Mouse (Mus musculus) adrenal gland, postnatal 36 days (tissue): ENCODE results near the gene BC035044. TPM values are rescaled to one million over a fixed set of nuclear protein-coding genes. Genes with fewer than 3 reads are reported as not detected.
"Not testable (repeated sequence)": the region's sequence is repeated elsewhere in the genome, so short reads cannot be mapped to it uniquely, and the experiment has no call there.

Experiments
- DNase-seq, 2 experiments: peaks; one replicate each; pipeline ENCODE4 v3.0.0; 2021; ENCODE audit warnings: mixed read lengths in 1 of 2
- long read RNA-seq, 2 experiments: library from polyadenylated mRNA; stranded (forward); transcript quantifications; one replicate each; pipeline ENCODE4 v2.0.0; 2021; ENCODE audit warnings: borderline sequencing depth in 2 of 2
- total RNA-seq, 2 experiments: library from RNA; stranded (reverse); gene quantifications; 2 replicates each; pipeline ENCODE4 v1.2.3; 2021

The BC035044 gene
- under 1 TPM in 1 of 2 experiments, not detected in 1; 0.30 TPM for total RNA-seq
- long read RNA-seq, experiment 1, partial matches to known transcripts, result 1 of 2 reads
- long read RNA-seq, experiment 1, other reads (novel, unspliced or antisense), result 1 of 2 reads
- long read RNA-seq, experiment 2, result 0 reads

GRCm38 (mm10) chr6:128890948-128891355, at the start of gene BC035044:
Gene BC035044, minus strand, starts transcription at chr6:128891126.
- DNase-seq, result no peak

DNA sequence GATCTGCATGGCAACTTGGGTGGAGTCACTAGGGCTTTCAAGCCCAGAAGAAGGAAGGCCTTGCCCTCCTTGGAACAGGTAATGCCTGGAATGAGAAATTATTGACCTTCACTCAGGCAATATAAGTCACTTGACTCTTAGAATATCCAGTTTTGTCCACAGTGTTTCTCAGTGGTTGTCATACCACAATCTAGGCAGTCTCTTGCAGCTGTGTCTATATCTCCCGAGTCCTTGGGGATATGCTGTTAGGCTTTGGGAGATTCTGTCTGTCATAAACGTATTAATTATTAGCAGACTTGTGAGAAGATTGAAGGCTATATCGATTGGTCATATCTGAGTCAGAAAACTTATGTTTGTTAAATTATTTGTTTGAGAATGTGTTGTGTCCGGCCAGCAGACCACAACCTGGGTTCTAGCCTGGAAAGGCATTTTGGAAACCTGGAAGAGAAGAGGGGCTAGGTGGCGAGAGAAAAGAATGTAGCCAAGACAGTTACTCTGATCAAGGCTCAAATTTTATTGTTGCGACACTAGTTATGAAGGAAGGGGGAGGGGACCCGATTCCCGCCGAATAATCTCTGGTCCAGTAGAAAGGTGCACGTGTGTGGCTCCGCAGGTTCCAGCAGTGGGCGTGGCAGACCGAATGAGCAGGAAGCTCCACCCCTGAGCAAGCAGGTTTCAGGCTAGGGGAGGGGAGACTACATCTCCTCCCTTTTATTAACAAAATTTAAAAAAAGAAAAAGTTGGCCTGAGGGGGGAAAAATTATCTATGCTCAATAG, 45.2 kb upstream of the BC035044 start:
- not testable (repeated sequence) for DNase-seq

GRCm38 (mm10) chr6:128934081-128934480, 43.2 kb upstream of the BC035044 start, which contains the start of gene Clec2g:
Gene Clec2g, plus strand, starts transcription at chr6:128934381.
- DNase-seq, result not testable (repeated sequence)

GRCm38 (mm10) chr6:128933050-128933449, 42.1 kb upstream of the BC035044 start:
- DNase-seq, result no peak

GRCm38 (mm10) chr6:128917322-128917721, 26.4 kb upstream of the BC035044 start:
- DNase-seq, result no peak

DNA sequence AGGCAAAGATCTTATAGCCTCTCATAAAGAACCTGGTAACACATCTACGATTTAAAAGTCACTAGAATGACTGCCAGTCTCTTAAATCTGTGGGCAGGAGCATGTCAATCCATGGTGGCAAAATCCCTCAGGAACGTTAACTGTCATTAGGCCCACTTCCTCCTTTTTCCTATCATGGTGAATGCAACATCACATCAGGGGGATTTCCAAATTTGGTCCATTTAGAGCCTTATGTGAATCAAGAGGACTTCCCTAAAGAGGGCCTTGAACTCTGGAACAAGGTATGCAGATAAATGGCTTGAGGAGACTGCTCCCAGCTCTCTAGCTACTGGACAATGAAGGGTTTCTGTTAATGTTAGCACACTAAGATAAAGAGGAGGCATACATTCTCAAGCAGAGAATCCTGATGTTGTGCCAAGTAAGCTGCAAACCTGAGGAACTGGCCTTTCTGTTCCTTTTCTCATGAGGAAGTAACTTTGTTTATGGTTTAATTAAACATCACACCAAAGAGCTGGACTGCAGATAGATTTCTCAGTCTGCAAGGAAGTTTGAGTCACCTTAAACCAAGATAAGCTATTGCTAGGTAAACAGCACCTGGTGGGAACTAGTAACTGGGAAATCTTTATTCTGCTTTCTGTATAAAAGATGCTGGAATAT, 22.8 kb upstream of the BC035044 start:
- DNase-seq, result no peak

DNA sequence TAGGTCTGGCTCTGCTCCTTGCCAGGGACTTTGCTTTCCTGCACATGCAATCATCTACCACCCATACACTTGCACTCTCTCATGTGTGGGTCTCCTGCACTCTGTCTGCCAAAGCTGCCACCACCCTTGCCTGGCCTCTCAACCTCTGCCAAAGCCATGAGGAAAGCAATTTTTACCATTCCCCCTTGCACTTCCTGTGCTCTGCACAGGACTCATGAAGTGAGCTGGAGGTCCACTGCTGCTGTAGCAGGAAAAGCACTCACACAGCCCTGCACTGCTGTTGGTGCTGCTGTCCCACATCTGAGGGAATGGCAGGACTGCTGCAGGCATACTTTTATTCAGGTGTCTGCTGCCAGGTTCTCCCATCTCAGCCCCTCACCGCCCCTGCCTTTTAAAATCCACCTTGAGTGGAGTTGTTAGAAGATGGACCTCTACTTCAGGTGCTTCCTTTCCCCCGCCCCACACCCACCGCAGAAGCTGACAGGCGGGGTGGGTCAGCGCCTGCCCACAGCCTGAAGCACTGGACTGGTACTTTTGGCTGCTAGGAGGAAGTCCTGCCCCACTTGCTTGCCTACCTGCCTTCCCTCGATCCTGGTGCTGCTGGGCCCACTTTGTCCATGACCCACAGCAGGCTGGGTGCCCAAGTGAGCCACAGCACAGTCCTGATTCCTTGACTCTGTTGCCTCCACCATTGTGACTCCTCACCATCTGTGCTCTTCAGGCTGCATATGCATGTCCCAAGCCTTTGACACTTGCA, 10.0 kb upstream of the BC035044 start:
- DNase-seq, result not testable (repeated sequence)

- no peak for DNase-seq
These were observed 9.1 kb upstream of the BC035044 start for GRCm38 (mm10) chr6:128900044-128900443.

GRCm38 (mm10) chr6:128895404-128896001, 4.6 kb upstream of the BC035044 start:
- no peak for DNase-seq

- DNase-seq, result no peak
These were observed 2.1 kb downstream of the BC035044 start for GRCm38 (mm10) chr6:128888834-128889233.

- DNase-seq, result not testable (repeated sequence)
These were observed 3.7 kb downstream of the BC035044 start, which contains the start of gene Clec2i for GRCm38 (mm10) chr6:128887091-128887790. Gene Clec2i, plus strand, starts transcription at chr6:128887588.

DNA sequence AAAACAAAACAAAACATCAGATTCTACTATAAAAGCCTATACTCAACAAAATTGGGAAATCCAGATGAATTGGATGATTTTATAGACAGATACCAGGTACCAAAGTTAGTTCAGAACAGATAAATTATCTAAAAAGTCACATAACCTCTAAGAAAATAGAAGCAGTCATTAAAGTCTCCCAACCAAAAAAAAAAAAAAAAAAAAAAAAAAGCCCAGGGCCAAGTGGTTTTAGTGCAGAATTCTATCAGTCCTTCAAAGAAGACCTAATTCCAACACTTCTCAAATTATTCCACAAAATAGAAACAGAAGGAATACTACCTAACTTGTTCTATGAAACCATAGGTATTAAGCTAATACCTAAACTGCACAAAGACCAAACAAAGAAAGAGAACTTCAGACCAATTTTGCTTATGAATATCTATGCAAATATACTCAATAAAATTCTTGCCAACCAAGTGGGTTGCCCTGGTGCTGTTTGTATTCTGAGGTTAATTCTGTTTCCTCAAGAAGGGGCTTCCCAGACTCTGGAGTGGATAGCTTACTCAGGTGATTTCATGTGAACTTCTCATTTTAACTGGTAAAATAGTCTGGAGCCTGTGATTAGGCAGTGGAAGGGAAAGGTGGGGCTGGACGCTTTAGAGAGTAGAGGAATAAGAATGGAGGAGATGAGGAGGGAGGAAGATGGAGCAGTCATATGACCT, 18.9 kb downstream of the BC035044 start:
- DNase-seq, result no peak

DNA sequence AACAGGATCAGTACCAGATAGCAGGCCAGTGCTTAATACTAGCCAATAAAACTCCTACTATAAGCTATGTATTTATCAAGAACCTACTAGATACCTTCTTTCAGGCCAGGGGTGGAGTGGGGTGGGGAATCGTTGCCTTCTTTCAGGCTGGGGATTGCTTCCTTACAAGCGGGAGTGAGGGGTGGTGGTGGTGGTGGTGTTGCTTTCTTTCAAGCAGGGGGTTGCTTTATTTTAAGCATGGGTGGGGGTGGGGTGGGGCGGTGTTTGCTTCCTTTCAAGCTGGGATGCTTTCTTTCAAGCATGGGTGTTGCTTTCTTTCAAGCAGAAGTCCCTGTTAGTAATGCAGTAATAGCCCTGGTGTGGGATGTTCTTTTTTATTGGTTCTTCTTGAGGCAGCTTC, 22.1 kb downstream of the BC035044 start:
- DNase-seq, result no peak

DNA sequence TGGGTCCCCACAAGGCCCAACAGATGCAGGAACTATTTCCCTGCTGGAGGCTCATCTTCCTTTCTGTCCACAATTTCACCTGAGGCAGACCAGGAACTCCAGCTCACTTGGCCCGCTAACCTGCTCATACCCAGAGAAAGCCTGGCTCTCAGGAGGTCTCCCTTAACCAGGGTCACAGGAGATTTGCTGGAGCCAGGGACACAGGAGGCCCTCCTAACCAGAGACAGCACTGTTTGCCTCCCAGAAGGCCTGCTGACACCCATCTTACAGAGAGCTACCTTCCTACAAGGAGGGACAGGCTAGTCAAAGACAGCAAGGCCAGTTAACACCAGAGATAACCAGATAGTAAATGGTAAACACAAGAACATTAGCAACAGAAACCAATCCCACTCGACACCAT, 33.0 kb downstream of the BC035044 start:
- DNase-seq, result no peak

DNA sequence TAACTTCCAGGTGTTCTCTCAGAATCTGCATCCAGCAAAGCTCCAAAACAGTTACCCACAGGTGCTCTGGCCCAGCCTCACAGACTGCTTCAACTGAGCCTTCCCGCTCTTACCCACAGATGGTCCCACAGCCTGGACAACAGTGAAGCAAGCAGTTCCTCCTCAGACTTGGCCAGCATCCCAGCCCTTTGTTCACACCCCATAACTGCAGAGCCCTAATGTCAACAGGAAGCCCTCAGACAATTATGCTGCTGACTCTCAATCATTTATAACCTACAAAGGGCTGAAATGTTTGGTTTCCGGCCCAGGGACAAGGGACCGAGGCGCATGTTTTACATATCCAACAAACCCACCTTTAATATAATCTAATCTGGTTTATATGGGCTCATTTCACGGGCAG, 34.7 kb downstream of the BC035044 start:
- DNase-seq, result peak; percentile 70 to 82

GRCm38 (mm10) chr6:128855477-128855876, 35.4 kb downstream of the BC035044 start:
- DNase-seq, result no peak

DNA sequence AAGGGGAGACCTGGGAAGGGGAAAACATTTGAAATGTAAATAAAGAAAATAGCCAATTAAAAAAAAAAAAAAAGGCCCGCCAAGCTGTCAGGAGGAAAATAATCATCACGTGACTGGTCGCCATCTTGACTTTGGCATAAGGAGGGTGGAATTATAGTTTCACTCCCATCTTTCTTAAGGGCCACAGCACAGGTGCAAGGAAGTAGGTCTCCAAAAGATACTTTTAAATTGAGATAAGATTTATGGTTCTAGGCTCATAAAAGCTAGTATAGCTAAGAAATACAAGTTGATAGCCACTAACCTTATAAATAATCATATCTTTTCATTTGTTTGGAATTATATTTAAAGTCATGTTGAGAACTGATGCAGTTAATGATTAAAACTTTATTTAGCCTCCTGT, 36.0 kb downstream of the BC035044 start:
- no peak for DNase-seq

DNA sequence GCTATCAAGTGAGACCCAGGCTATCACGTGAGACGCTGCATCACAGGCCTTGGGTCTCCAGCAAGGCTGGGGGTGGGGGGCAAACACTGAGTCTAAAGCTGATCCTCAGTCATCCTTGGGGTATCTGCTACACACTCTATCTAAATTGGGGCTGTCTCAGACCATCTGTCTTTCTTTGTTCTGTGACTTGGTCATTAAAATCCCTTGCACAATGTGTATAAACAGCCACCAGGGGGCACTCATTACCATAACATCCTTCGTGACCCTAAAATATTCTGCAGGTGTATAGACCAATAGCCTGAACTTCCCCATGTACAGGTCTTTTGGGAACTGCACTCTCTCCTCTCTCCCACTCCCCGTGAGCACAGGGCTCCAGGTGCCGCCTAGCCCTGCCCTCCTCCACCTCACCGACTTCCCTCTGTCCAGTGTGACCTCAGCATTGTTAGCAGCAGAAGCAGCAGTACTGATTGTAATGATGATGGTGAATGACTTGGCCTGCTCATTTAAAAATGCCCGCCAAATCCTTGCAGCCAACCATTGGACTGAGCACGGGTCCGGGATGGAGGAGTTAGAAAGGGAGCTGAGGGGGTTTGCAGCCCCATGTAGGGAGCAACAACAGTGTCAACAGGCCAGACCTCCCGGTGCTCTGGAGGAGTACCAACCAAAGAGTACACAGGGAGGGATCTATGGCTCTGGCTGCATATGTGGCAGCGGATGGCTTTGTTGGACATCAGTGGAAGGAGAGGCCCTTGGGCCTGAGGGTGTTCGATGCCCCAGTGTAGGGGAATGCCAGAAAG, 36.7 kb downstream of the BC035044 start:
- DNase-seq, result peak; percentile 63 to 72

DNA sequence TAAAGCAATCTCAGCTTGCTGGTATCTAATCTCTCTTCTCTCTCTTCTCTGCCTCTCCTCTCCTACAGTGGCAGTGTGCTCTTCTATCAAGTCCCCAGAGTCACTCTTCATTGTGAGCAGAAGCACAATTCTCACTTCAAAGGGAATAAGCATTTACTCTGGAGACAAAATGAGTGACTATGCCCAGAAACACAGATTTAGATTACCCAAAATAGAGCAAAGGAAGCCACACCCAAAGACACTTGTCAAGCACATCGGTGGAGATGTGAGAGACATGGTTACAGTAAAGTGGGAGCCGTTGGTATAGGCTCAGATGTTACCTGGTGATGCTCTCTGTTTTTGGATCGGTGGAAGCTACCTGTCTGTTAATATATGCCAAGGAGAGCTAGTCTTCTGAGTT, 38.2 kb downstream of the BC035044 start:
- DNase-seq, result no peak

- no peak for DNase-seq
These were observed 39.8 kb downstream of the BC035044 start for GRCm38 (mm10) chr6:128851151-128851550.
